8 mouse cellular contexts compared by ENCODE assay signal in the genomic region with DNA sequence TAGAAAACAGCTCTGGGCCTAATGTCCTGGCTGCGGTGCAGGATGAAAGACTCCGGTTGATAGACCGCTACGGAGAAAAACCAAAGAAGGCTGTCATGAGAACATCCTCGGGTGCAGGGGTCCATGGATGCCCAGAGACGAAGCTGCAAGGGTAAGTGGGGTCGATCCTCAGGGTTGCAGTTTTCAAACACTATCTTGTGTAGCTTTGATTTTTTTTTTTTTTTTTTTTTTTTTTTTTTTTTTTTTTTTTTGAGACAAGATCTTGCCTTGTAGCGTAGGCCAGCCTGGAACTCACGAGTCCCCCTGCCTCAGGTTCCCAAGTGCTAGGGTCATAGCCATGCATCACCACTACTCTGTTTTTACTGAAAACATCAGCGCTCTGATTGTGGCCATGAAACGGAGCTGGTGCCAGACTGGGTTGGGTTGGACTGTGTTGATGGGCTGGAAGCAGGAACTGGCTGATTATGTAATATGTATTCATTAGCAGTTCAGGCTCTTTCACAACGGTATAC. TPM values are rescaled to one million over a fixed set of nuclear protein-coding genes. Genes with fewer than 3 reads are reported as not detected.
DNase-seq lines count a peak whose midpoint lies in the region; ATAC-seq and TF ChIP-seq lines count a peak whose summit lies in the region.

No protein-coding gene starts in this region.

- ATAC-seq in intestine, embryonic 15.5 days = peak; percentile 48; the same call in 1 of the 2 replicates
- ATAC-seq in liver, embryonic 11.5 days (replicated peaks; ENCODE audit: low FRiP score) = no peak; the same call in 1 of the 2 replicates
- ATAC-seq in monocyte, adult 5-6 weeks (replicated peaks; ENCODE audit: insufficient number of reproducible peaks, low FRiP score, low TSS enrichment, poor library complexity, severe bottlenecking) = peak; percentile 80

- H3K4me1 ChIP-seq in bone marrow macrophage, adult 2 months (ENCODE audit: control insufficient read depth, insufficient read depth, low read length) = peaks cover 25% of the 10 kb centered on the region
- peaks cover 17% of the 10 kb centered on the region for H3K4me1 ChIP-seq in intestine, embryonic 15.5 days (replicated peaks)
- H3K4me1 ChIP-seq in liver, embryonic 11.5 days (replicated peaks; ENCODE audit: control insufficient read depth, insufficient read depth, low read length) = peaks cover 8% of the 10 kb centered on the region

- no peaks in the 10 kb centered on the region for H3K9me3 ChIP-seq in intestine, embryonic 15.5 days
- H3K9me3 ChIP-seq in liver, embryonic 11.5 days (ENCODE audit: control insufficient read depth, low read length) = no peaks in the 10 kb centered on the region

- H3K4me3 ChIP-seq in bone marrow macrophage, adult 2 months (ENCODE audit: insufficient read depth, low read length) = peak overlapping the region; percentile 92
- H3K4me3 ChIP-seq in intestine, embryonic 15.5 days (replicated peaks) = peak overlapping the region; percentile 73
- peak overlapping the region; percentile 56 for H3K4me3 ChIP-seq in liver, embryonic 11.5 days (ENCODE audit: low read depth, low read length)

- 1% methylated on average over 12 of the region's 12 CpGs for WGBS in intestine, embryonic 15.5 days
- 2% methylated on average over 12 of the region's 12 CpGs for WGBS in liver, embryonic 11.5 days

- H3K27ac ChIP-seq in bone marrow macrophage, adult 2 months (ENCODE audit: insufficient read depth, low read depth, low read length) = peak overlapping the region; percentile 76
- H3K27ac ChIP-seq in intestine, embryonic 15.5 days = peak overlapping the region; percentile 78; the same call in 1 of the 2 replicates
- H3K27ac ChIP-seq in liver, embryonic 11.5 days (ENCODE audit: low read depth, low read length) = peak overlapping the region; percentile 0; the same call in 1 of the 2 replicates

- H3K9ac ChIP-seq in intestine, embryonic 15.5 days = peak overlapping the region; percentile 78
- H3K9ac ChIP-seq in liver, embryonic 11.5 days (ENCODE audit: low read depth, low read length) = peak overlapping the region; percentile 36

- no peaks in the 10 kb centered on the region for H3K27me3 ChIP-seq in intestine, embryonic 15.5 days (replicated peaks)
- no peaks in the 10 kb centered on the region for H3K27me3 ChIP-seq in liver, embryonic 11.5 days (replicated peaks; ENCODE audit: control insufficient read depth, insufficient read depth, low read length)

- TF ChIP-seq POLR2A in bone marrow macrophage, adult 2 months (IDR thresholded peaks at IDR 0.05; ENCODE audit: borderline replicate concordance, low read depth, low read length) = no peak

- TF ChIP-seq CTCF in bone marrow macrophage, adult 2 months (IDR thresholded peaks at IDR 0.05; ENCODE audit: low read depth, low read length) = no peak

- DNase-seq in heart, adult 11 months = peak; percentile 97
- no peak for DNase-seq in heart, adult 8-10 months (ENCODE audit: low spot score)
- DNase-seq in gastrocnemius, postnatal 10 days = peak; percentile 26
- no peak for DNase-seq in liver, embryonic 11.5 days (ENCODE audit: low spot score)
- DNase-seq in c-Kit-positive CD71-positive TER-119-positive erythroid progenitor cells, embryonic 14.5 days (ENCODE audit: low spot score) = no peak

- H3K36me3 ChIP-seq in intestine, embryonic 15.5 days = no peaks in the 10 kb centered on the region; the same call in 1 of the 2 replicates
- H3K36me3 ChIP-seq in liver, embryonic 11.5 days (ENCODE audit: control insufficient read depth, insufficient read depth, low read length) = no peaks in the 10 kb centered on the region

- peak overlapping the region; percentile 55 for H3K4me2 ChIP-seq in intestine, embryonic 15.5 days (replicated peaks)
- peak overlapping the region; percentile 77 for H3K4me2 ChIP-seq in liver, embryonic 11.5 days

RNA-seq across cellular contexts. Expression of gene Fis1, which starts 0.4 kb away (rescaled TPM):
- 100 to 1,000 TPM; 192 to 210 (median 197) TPM for total RNA-seq in heart, adult 8-10 months (2022)
- polyA plus RNA-seq in bone marrow macrophage, adult 2 months (2012; ENCODE audit: insufficient read depth, insufficient read length, missing spikeins) = 146 and 149 TPM in 2 replicates
- 100 to 1,000 TPM; 151 to 154 TPM for total RNA-seq in gastrocnemius, postnatal 10 days (2021)
- 258 and 259 TPM in 2 replicates for polyA plus RNA-seq in intestine, embryonic 15.5 days (2015; fragmentation: Nextera tagmentation; extraction: Ambion mirVana)
- 241 and 251 TPM in 2 replicates for polyA plus RNA-seq in liver, embryonic 11.5 days (2014; fragmentation: Nextera tagmentation; extraction: Ambion mirVana)
- 159 to 216 TPM (median 206 TPM) in 3 replicates for total RNA-seq in monocyte, adult 5-6 weeks (2017)

RNA-seq across cellular contexts. Expression of gene Cldn15, which starts 12.9 kb away (rescaled TPM):
- total RNA-seq in heart, adult 8-10 months (2022) = 1 to 10 TPM; 5.1 to 8.7 (median 8.0) TPM
- not detected in 2 replicates for polyA plus RNA-seq in bone marrow macrophage, adult 2 months (2012; ENCODE audit: insufficient read depth, insufficient read length, missing spikeins)
- 1 to 10 TPM; 2.5 to 2.6 TPM for total RNA-seq in gastrocnemius, postnatal 10 days (2021)
- polyA plus RNA-seq in intestine, embryonic 15.5 days (2015; fragmentation: Nextera tagmentation; extraction: Ambion mirVana) = 18.4 and 24.9 TPM in 2 replicates
- 2.5 and 2.8 TPM in 2 replicates for polyA plus RNA-seq in liver, embryonic 11.5 days (2014; fragmentation: Nextera tagmentation; extraction: Ambion mirVana)
- total RNA-seq in monocyte, adult 5-6 weeks (2017) = 1.7 to 5.1 TPM (median 1.8 TPM) in 3 replicates

RNA-seq across cellular contexts. Expression of gene Plod3, which starts 33.3 kb away (rescaled TPM):
- 10 to 100 TPM; 28.8 to 35.8 (median 34.9) TPM for total RNA-seq in heart, adult 8-10 months (2022)
- 66.4 and 66.7 TPM in 2 replicates for polyA plus RNA-seq in bone marrow macrophage, adult 2 months (2012; ENCODE audit: insufficient read depth, insufficient read length, missing spikeins)
- 10 to 100 TPM; 21.3 to 33.5 TPM for total RNA-seq in gastrocnemius, postnatal 10 days (2021)
- polyA plus RNA-seq in intestine, embryonic 15.5 days (2015; fragmentation: Nextera tagmentation; extraction: Ambion mirVana) = 41.1 and 42.8 TPM in 2 replicates
- 28.7 and 29.2 TPM in 2 replicates for polyA plus RNA-seq in liver, embryonic 11.5 days (2014; fragmentation: Nextera tagmentation; extraction: Ambion mirVana)
- 193 to 207 TPM (median 205 TPM) in 3 replicates for total RNA-seq in monocyte, adult 5-6 weeks (2017)

RNA-seq across cellular contexts. Expression of gene Znhit1, which starts 34.3 kb away (rescaled TPM):
- total RNA-seq in heart, adult 8-10 months (2022) = 10 to 100 TPM; 65.8 to 76.4 (median 71.6) TPM
- polyA plus RNA-seq in bone marrow macrophage, adult 2 months (2012; ENCODE audit: insufficient read depth, insufficient read length, missing spikeins) = 75.0 and 82.2 TPM in 2 replicates
- total RNA-seq in gastrocnemius, postnatal 10 days (2021) = 10 to 100 TPM; 39.8 to 41.8 TPM
- 99.9 and 111 TPM in 2 replicates for polyA plus RNA-seq in intestine, embryonic 15.5 days (2015; fragmentation: Nextera tagmentation; extraction: Ambion mirVana)
- polyA plus RNA-seq in liver, embryonic 11.5 days (2014; fragmentation: Nextera tagmentation; extraction: Ambion mirVana) = 93.8 and 97.2 TPM in 2 replicates
- total RNA-seq in monocyte, adult 5-6 weeks (2017) = 21.8 to 58.2 TPM (median 38.8 TPM) in 3 replicates

RNA-seq across cellular contexts. Expression of gene Ift22, which starts 45.5 kb away (rescaled TPM):
- total RNA-seq in heart, adult 8-10 months (2022) = 10 to 100 TPM in 2 of 4 experiments, 1 to 10 TPM in 2; 8.7 to 14.6 (median 10.3) TPM
- 37.3 and 44.9 TPM in 2 replicates for polyA plus RNA-seq in bone marrow macrophage, adult 2 months (2012; ENCODE audit: insufficient read depth, insufficient read length, missing spikeins)
- 1 to 10 TPM; 7.3 to 8.3 TPM for total RNA-seq in gastrocnemius, postnatal 10 days (2021)
- 54.4 and 55.0 TPM in 2 replicates for polyA plus RNA-seq in intestine, embryonic 15.5 days (2015; fragmentation: Nextera tagmentation; extraction: Ambion mirVana)
- 28.5 and 32.4 TPM in 2 replicates for polyA plus RNA-seq in liver, embryonic 11.5 days (2014; fragmentation: Nextera tagmentation; extraction: Ambion mirVana)
- total RNA-seq in monocyte, adult 5-6 weeks (2017) = 2.3 to 8.5 TPM (median 3.4 TPM) in 3 replicates

Comparison
In these comparisons a context has a peak if more than half of its experiments do, and no peak if none do; other contexts are left out.
1. DNase-seq: peak in heart, adult 11 months (single experiment) and gastrocnemius, postnatal 10 days (single experiment); none in heart, adult 8-10 months (single experiment), liver, embryonic 11.5 days (single experiment) and c-Kit-positive CD71-positive TER-119-positive erythroid progenitor cells, embryonic 14.5 days (single experiment).
2. H3K27ac ChIP-seq: peak in every context shown above with its lines; median percentile 78 in intestine, embryonic 15.5 days; 76 in bone marrow macrophage, adult 2 months; 0 in liver, embryonic 11.5 days.
3. Peak in every context shown above with its lines, with median percentiles within 50 percentile points of each other: H3K4me3 ChIP-seq.